Mouse (Mus musculus) mature B cell (primary cell): ENCODE measurements around the gene Bicdl1.

Experiments
- in situ Hi-C: fragments of 300-500 bp; cut with MboI; formaldehyde crosslinking; loops from 2 replicates; pipeline ENCODE4 v1.14.3; 2019

The Bicdl1 gene

GRCm38 (mm10) chr5:115667894-115668293, 63.5 kb downstream of the Bicdl1 start:
- in situ Hi-C loops = no loop called here

- in situ Hi-C loops = no loop called here
Observed at GRCm38 (mm10) chr5:115667210-115667609, 64.2 kb downstream of the Bicdl1 start.

GRCm38 (mm10) chr5:115666366-115667065, 64.9 kb downstream of the Bicdl1 start:
- in situ Hi-C loops = no loop called here

GRCm38 (mm10) chr5:115662658-115663057, 68.8 kb downstream of the Bicdl1 start:
- in situ Hi-C loops = no loop called here

GRCm38 (mm10) chr5:115658352-115658751, 73.1 kb downstream of the Bicdl1 start:
- in situ Hi-C loops = no loop called here

GRCm38 (mm10) chr5:115657234-115657633, 74.2 kb downstream of the Bicdl1 start:
- in situ Hi-C loops = no loop called here

- in situ Hi-C loops = no loop called here
Observed at GRCm38 (mm10) chr5:115656677-115657076, 74.7 kb downstream of the Bicdl1 start.

GRCm38 (mm10) chr5:115653776-115654175, 77.6 kb downstream of the Bicdl1 start:
- in situ Hi-C loops = no loop called here

- in situ Hi-C loops = no loop called here
Observed at GRCm38 (mm10) chr5:115652681-115653575, 78.5 kb downstream of the Bicdl1 start.

GRCm38 (mm10) chr5:115651821-115652220, 79.6 kb downstream of the Bicdl1 start:
- in situ Hi-C loops = no loop called here

GRCm38 (mm10) chr5:115650885-115651284, 80.5 kb downstream of the Bicdl1 start:
- in situ Hi-C loops = no loop called here

GRCm38 (mm10) chr5:115649699-115650098, 81.7 kb downstream of the Bicdl1 start:
- in situ Hi-C loops = no loop called here

GRCm38 (mm10) chr5:115648876-115649275, 82.5 kb downstream of the Bicdl1 start:
- in situ Hi-C loops = no loop called here

- in situ Hi-C loops = no loop called here
Observed at GRCm38 (mm10) chr5:115644192-115644591, 87.2 kb downstream of the Bicdl1 start.

- in situ Hi-C loops = no loop called here
Observed at GRCm38 (mm10) chr5:115635536-115635935, 95.9 kb downstream of the Bicdl1 start.

- in situ Hi-C loops = no loop called here
Observed at GRCm38 (mm10) chr5:115634046-115634445, 97.4 kb downstream of the Bicdl1 start.

- in situ Hi-C loops = no loop called here
Observed at GRCm38 (mm10) chr5:115633060-115633459, 98.4 kb downstream of the Bicdl1 start.

- in situ Hi-C loops = no loop called here
Observed at GRCm38 (mm10) chr5:115632358-115632714, 99.1 kb downstream of the Bicdl1 start.

GRCm38 (mm10) chr5:115631505-115632357, 99.7 kb downstream of the Bicdl1 start, which contains the start of gene Rab35:
Rab35 (plus strand) TSS chr5:115631908.
- in situ Hi-C loops = no loop called here

GRCm38 (mm10) chr5:115630291-115630690, 101.1 kb downstream of the Bicdl1 start:
- in situ Hi-C loops = no loop called here

- in situ Hi-C loops = no loop called here
Observed at GRCm38 (mm10) chr5:115629672-115630071, 101.7 kb downstream of the Bicdl1 start.

GRCm38 (mm10) chr5:115628083-115628482, 103.3 kb downstream of the Bicdl1 start:
- in situ Hi-C loops = no loop called here
